Mouse (Mus musculus) CH12.LX (cell line): Measurements from ENCODE around the gene Gimap5. TPM values are rescaled to one million over a fixed set of nuclear protein-coding genes. Genes with fewer than 3 reads are reported as not detected.

Experiments
- DNase-seq: peaks from one replicate; pipeline ENCODE4 v3.0.0-alpha.2; 2013; ENCODE audit errors: extremely low read depth
- H3K27ac ChIP-seq: 2 replicates; pipeline ENCODE4 v1.5.1; 2012; ENCODE audit warnings: low read depth, mild to moderate bottlenecking, control low read depth, moderate library complexity; ENCODE audit not compliant: insufficient read depth
- H3K27me3 ChIP-seq: replicated peaks from 2 replicates; pipeline ENCODE3; 2012; ENCODE audit warnings: inconsistent platforms
- H3K36me3 ChIP-seq, 2 experiments: replicated peaks in 1 of 2; 2 replicates each; pipeline versions ENCODE3 to v1.6.1; 2012; ENCODE audit warnings: inconsistent platforms in 1 of 2, low read length in 1 of 2, mild to moderate bottlenecking in 1 of 2, mixed read lengths in 1 of 2, moderate library complexity in 1 of 2; ENCODE audit not compliant: control insufficient read depth in 1 of 2, insufficient read depth in 1 of 2
- H3K4me1 ChIP-seq, 2 experiments: 2 replicates each; pipeline ENCODE4 v1.6.1; 2012; ENCODE audit warnings: inconsistent platforms in 1 of 2, moderate library complexity in 1 of 2; ENCODE audit not compliant: insufficient read depth in 2 of 2, control insufficient read depth in 1 of 2
- H3K4me2 ChIP-seq: 2 replicates; pipeline ENCODE4 v1.6.1; 2012; ENCODE audit warnings: low read depth, mild to moderate bottlenecking, control low read depth; ENCODE audit not compliant: poor library complexity, insufficient read depth, severe bottlenecking
- H3K4me3 ChIP-seq, 3 experiments: fragments of 150-350 bp in 1 of 3; sonication (generic) in 1 of 3; replicated peaks in 1 of 3; 2 replicates each; pipeline versions ENCODE3 to v1.5.1; 2011 to 2012; ENCODE audit warnings: low read depth in 2 of 3, low read length in 2 of 3, mild to moderate bottlenecking in 2 of 3, moderate library complexity in 2 of 3, control low read depth in 1 of 3, improper control_type of control experiment in 1 of 3, inconsistent platforms in 1 of 3, mixed read lengths in 1 of 3; ENCODE audit not compliant: poor library complexity in 1 of 3
- H3K79me2 ChIP-seq: replicated peaks from 2 replicates; pipeline ENCODE4 v1.6.1; 2012; ENCODE audit warnings: mild to moderate bottlenecking, moderate library complexity; ENCODE audit not compliant: control insufficient read depth, poor library complexity, insufficient read depth, severe bottlenecking; ENCODE audit errors: extremely low read depth
- H3K9ac ChIP-seq: 2 replicates; pipeline ENCODE4 v1.6.1; 2012; ENCODE audit warnings: low read depth, mild to moderate bottlenecking, control low read depth, moderate library complexity; ENCODE audit not compliant: insufficient read depth
- H3K9me3 ChIP-seq: replicated peaks from 2 replicates; pipeline ENCODE3; 2012; ENCODE audit warnings: low read length, inconsistent platforms, mixed read lengths
- CHD2 ChIP-seq: IDR thresholded peaks from 2 replicates; pipeline ENCODE4 v1.6.1; 2011; ENCODE audit warnings: low read length, improper control_type of control experiment
- E2F4 ChIP-seq: IDR thresholded peaks from 2 replicates; pipeline ENCODE4 v1.6.1; 2011; ENCODE audit warnings: low read depth, low read length, improper control_type of control experiment; ENCODE audit not compliant: insufficient replicate concordance
- EP300 ChIP-seq: IDR thresholded peaks from 2 replicates; pipeline ENCODE4 v1.6.1; 2011; ENCODE audit warnings: low read length, improper control_type of control experiment
- HCFC1 ChIP-seq: IDR thresholded peaks from 2 replicates; pipeline ENCODE4 v1.6.1; 2012; ENCODE audit warnings: low read depth, mild to moderate bottlenecking, inconsistent platforms, low read length, improper control_type of control experiment
- IRF4 ChIP-seq: IDR thresholded peaks from 2 replicates; pipeline ENCODE4 v1.6.1; 2014; ENCODE audit warnings: low read depth, mild to moderate bottlenecking, inconsistent platforms, low read length, improper control_type of control experiment
- JUN ChIP-seq: IDR thresholded peaks from 2 replicates; pipeline ENCODE4 v1.6.1; 2011; ENCODE audit warnings: low read depth, mild to moderate bottlenecking, low read length, improper control_type of control experiment, moderate library complexity; ENCODE audit not compliant: insufficient read depth
- JUND ChIP-seq: conservative IDR thresholded peaks from 2 replicates; pipeline ENCODE4 v1.6.1; 2011; ENCODE audit warnings: low read depth, low read length, improper control_type of control experiment
- KAT2A ChIP-seq: IDR thresholded peaks from 2 replicates; pipeline ENCODE4 v1.6.1; 2012; ENCODE audit warnings: low read length, improper control_type of control experiment, inconsistent platforms; ENCODE audit not compliant: insufficient replicate concordance
- MAX ChIP-seq: IDR thresholded peaks from 2 replicates; pipeline ENCODE4 v1.6.1; 2011; ENCODE audit warnings: low read length, improper control_type of control experiment
- MXI1 ChIP-seq: IDR thresholded peaks from 2 replicates; pipeline ENCODE4 v1.6.1; 2011; ENCODE audit warnings: mild to moderate bottlenecking, low read depth, low read length, improper control_type of control experiment
- NELFE ChIP-seq: IDR thresholded peaks from 2 replicates; pipeline ENCODE4 v1.6.1; 2011; ENCODE audit warnings: low read depth, low read length, improper control_type of control experiment
- POLR2A ChIP-seq: IDR thresholded peaks from 2 replicates; pipeline ENCODE4 v1.6.1; 2011; ENCODE audit warnings: low read depth, mild to moderate bottlenecking, improper control_type of control experiment, low read length
- POLR2AphosphoS2 ChIP-seq: IDR thresholded peaks from 2 replicates; pipeline ENCODE4 v1.6.1; 2011; ENCODE audit warnings: low read depth, low read length, improper control_type of control experiment
- TBP ChIP-seq: conservative IDR thresholded peaks from 2 replicates; pipeline ENCODE4 v1.6.1; 2011; ENCODE audit warnings: low read depth, low read length, improper control_type of control experiment
- TCF12 ChIP-seq: IDR thresholded peaks from 2 replicates; pipeline ENCODE4 v1.6.1; 2014; ENCODE audit warnings: low read depth, mild to moderate bottlenecking, inconsistent platforms, low read length, improper control_type of control experiment
- UBTF ChIP-seq: IDR thresholded peaks from 2 replicates; pipeline ENCODE4 v1.6.1; 2012; ENCODE audit warnings: low read depth, mild to moderate bottlenecking, inconsistent platforms, low read length, improper control_type of control experiment, moderate library complexity
- USF2 ChIP-seq: conservative IDR thresholded peaks from 2 replicates; pipeline ENCODE4 v1.6.1; 2011; ENCODE audit warnings: low read depth, low read length, improper control_type of control experiment
- ZKSCAN1 ChIP-seq: IDR thresholded peaks from 2 replicates; pipeline ENCODE4 v1.6.1; 2012; ENCODE audit warnings: low read depth, inconsistent platforms, low read length, improper control_type of control experiment, borderline replicate concordance
- ZMIZ1 ChIP-seq: IDR thresholded peaks from 2 replicates; pipeline ENCODE4 v1.6.1; 2012; ENCODE audit warnings: low read depth, mild to moderate bottlenecking, inconsistent platforms, low read length, improper control_type of control experiment
- dilution Hi-C: fragments of 300-500 bp; cut with MboI; formaldehyde crosslinking; loops from 2 replicates; pipeline ENCODE4 v1.14.3; 2020; ENCODE audit warnings: low sequenced_read_pairs; ENCODE audit not compliant: extremely low pct_unique_long_range_greater_than_20kb, extremely low pct_ligation_motif_present
- in situ Hi-C: fragments of 300-500 bp; cut with MboI; formaldehyde crosslinking; loops from 3 replicates; pipeline ENCODE4 v1.14.3; 2019; ENCODE audit warnings: low sequenced_read_pairs, low pct_ligation_motif_present, low pct_unique_long_range_greater_than_20kb, mixed read lengths
- polyA plus RNA-seq: library from polyadenylated mRNA; unstranded; fragments of >175 nt; gene quantifications from 2 replicates; pipeline ENCODE4 v1.2.1, GENCODE M21; 2012; ENCODE audit warnings: low read depth; ENCODE audit not compliant: insufficient read length
- total RNA-seq, 2 experiments: library from RNA; depleted of rRNA; stranded (reverse); fragments of 300-350 nt in 1 of 2; fragments of >200 nt in 1 of 2; gene quantifications; 2 replicates each; pipeline ENCODE4 v1.2.3; 2012 to 2014

The Gimap5 gene
- total and polyA plus RNA-seq, 3 experiments, result 56.9 to 82.1 (median 74.6) TPM

- Histone ChIP-seq H3K4me1 (peaks cover 12 to 62% of the 10 kb centered on the region in 2 experiments), H3K4me3 (peak overlapping the region; percentile 66 to 76 (median 72)), H3K27ac (peak overlapping the region; percentile 90), H3K4me2 (peak overlapping the region; percentile 89), H3K9me3 (peaks cover 9% of the 10 kb centered on the region), H3K79me2 (peaks cover 67% of the 10 kb centered on the region), H3K27me3 (no peaks in the 10 kb centered on the region), H3K36me3 (peaks cover 25 to 31% of the 10 kb centered on the region in 2 experiments), H3K9ac (peak overlapping the region; percentile 82)
- TF ChIP-seq MXI1 (peak; percentile 11; the same call in 1 of the 2 replicates), ZMIZ1 (no peak; the same call in 1 of the 2 replicates), HCFC1 (no peak), MAX (0 out of 2 replicates have a peak, but pooled peaks have one; percentile 0), JUND (no peak), E2F4 (no peak), UBTF (no peak), POLR2AphosphoS2 (0 out of 2 replicates have a peak, but pooled peaks have one; percentile 18), POLR2A (peak; percentile 63), JUN (no peak), TBP (0 out of 2 replicates have a peak, but pooled peaks have one; percentile 31), NELFE (0 out of 2 replicates have a peak, but pooled peaks have one; percentile 40), IRF4 (0 out of 2 replicates have a peak, but pooled peaks have one; percentile 6), EP300 (peak; percentile 28; the same call in 1 of the 2 replicates), TCF12 (peak; percentile 45; the same call in 1 of the 2 replicates), ZKSCAN1 (no peak), CHD2 (no peak), USF2 (no peak), KAT2A (no peak)
- dilution Hi-C loops (no loop called here), in situ Hi-C loops (no loop called here)
- peak; percentile 65 for DNase-seq
These were observed 4.7 kb upstream of the Gimap5 start for GRCm38 (mm10) chr6:48741273-48741672.

- Histone ChIP-seq H3K4me1 (peaks cover 12 to 57% of the 10 kb centered on the region in 2 experiments), H3K27ac (peak overlapping the region; percentile 90)
- DNase-seq, result no peak
- TF ChIP-seq UBTF (no peak), ZMIZ1 (no peak)
- TF ChIP-seq, all 38 proteins: peak for 0
- peaks cover 67% of the 10 kb centered on the region for H3K79me2 ChIP-seq
- H3K4me3 ChIP-seq, result no peak overlapping the region
- H3K36me3 ChIP-seq, result peaks cover 25 to 29% of the 10 kb centered on the region in 2 experiments
- dilution Hi-C loops (no loop called here), in situ Hi-C loops (no loop called here)
- peak overlapping the region; percentile 89 for H3K4me2 ChIP-seq
- no peaks in the 10 kb centered on the region for H3K27me3 ChIP-seq
- H3K9me3 ChIP-seq, result peaks cover 9% of the 10 kb centered on the region
- H3K9ac ChIP-seq, result no peak overlapping the region
These were observed 4.2 kb upstream of the Gimap5 start for GRCm38 (mm10) chr6:48741711-48742206.
